Mouse (Mus musculus): ENCODE measurements around the gene Ablim2.

DNA sequence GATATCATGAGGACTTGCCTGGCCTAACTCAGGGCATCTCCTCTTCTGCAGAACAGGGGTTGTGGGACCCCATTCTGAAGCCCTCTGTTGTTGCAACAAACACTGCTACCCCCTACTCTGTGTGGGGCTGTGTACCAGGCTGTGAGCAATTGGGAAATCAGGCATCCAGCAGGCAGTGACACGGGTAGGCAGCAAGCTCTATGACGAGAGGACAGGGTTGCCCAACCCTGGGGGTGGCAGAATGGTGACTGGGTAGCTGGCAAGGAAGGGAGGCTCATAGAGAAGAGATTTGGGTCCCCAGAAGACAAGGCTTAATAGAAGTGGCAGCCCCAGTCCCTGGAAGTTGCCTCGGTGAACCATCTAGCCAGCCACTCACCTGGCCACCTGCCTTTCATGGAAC, 31.8 kb upstream of the Ablim2 start:
- TF ChIP-seq CTCF (IDR thresholded peaks at IDR 0.05; ENCODE audit: extremely low read depth, insufficient read depth, low read length) (no peak), POLR2A (IDR thresholded peaks at IDR 0.05; ENCODE audit: extremely low read depth, insufficient read depth, low read length) (no peak)
